Mouse (Mus musculus) C2C12 (cell line): ENCODE results near the gene Pex10.

Experiments used
- MYOG ChIP-seq: IDR thresholded peaks from one replicate; pipeline ENCODE4 v1.6.1; 2011; ENCODE audit not compliant: control insufficient read depth, insufficient read length; ENCODE audit errors: extremely low read depth
- USF1 ChIP-seq: IDR thresholded peaks from one replicate; pipeline ENCODE4 v1.6.1; 2011; ENCODE audit warnings: low read depth, mild to moderate bottlenecking, control low read depth, moderate library complexity

DNA sequence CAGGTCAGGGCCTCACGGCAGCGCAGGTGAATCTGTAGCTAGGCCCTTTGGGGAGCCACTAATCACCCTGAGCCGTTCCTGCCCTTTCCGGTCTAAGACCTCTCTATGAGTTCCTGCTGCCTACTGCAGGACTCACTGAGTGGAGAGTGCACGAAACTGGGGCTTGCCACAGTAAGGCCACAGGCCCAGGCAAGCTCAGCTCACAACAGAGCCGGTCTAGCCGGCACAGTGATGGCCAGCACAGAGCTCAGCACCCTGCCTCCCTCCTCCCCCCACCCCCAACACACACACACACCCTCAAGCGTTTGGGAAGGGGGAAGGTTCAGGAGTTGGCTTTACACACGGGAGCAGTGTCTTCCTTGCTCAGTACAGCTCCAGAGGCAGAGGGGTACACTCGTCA, 8.5 kb upstream of the Pex10 start:
- TF ChIP-seq MYOG = no peak
- TF ChIP-seq USF1 = no peak
